Comparison of ENCODE assay signal across 8 mouse cellular contexts in the genomic region with DNA sequence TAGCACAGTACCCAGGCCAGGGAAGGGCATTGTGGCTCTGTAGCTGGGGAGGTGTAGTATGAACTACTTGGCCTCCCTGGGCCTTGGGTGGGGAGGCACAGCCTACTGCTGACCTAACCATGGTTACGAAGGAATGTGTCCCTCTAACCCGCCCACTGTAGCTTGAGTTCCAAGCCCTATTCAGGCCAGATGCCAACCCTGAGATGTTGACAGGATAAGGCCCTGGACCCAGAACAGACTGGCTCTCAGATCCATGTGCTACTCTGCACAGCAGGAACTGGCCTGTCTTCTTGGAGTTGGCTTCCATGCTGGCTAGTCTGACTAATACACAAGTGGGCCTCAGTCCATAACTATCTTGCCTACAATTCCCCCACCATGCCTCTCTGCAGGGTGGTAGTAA. TPM values are rescaled to one million over a fixed set of nuclear protein-coding genes. Genes with fewer than 3 reads are reported as not detected.
DNase-seq lines count a peak whose midpoint lies in the region; ATAC-seq and TF ChIP-seq lines count a peak whose summit lies in the region.

No protein-coding gene starts in this region.

- peaks cover 40% of the 10 kb centered on the region for H3K36me3 ChIP-seq in heart, embryonic 10.5 days
- peaks cover 38% of the 10 kb centered on the region for H3K36me3 ChIP-seq in kidney, embryonic 15.5 days
- peaks cover 17% of the 10 kb centered on the region for H3K36me3 ChIP-seq in midbrain, embryonic 15.5 days (replicated peaks)

- peaks cover 79% of the 10 kb centered on the region for H3K4me1 ChIP-seq in heart, embryonic 10.5 days
- peaks cover 55% of the 10 kb centered on the region for H3K4me1 ChIP-seq in kidney, embryonic 15.5 days
- peaks cover 67% of the 10 kb centered on the region for H3K4me1 ChIP-seq in midbrain, embryonic 15.5 days

- 0 out of 2 replicates have a peak, but pooled peaks cover 4% of the 10 kb centered on the region for H3K27me3 ChIP-seq in heart, embryonic 10.5 days (ENCODE audit: insufficient read depth, poor library complexity, severe bottlenecking)
- no peaks in the 10 kb centered on the region for H3K27me3 ChIP-seq in kidney, embryonic 15.5 days
- no peaks in the 10 kb centered on the region for H3K27me3 ChIP-seq in midbrain, embryonic 15.5 days (replicated peaks)

- peak overlapping the region; percentile 8; the same call in 1 of the 2 replicates for H3K4me3 ChIP-seq in heart, embryonic 10.5 days
- no peak overlapping the region for H3K4me3 ChIP-seq in gastrocnemius, adult 2 months
- no peak overlapping the region for H3K4me3 ChIP-seq in kidney, embryonic 15.5 days (replicated peaks)
- H3K4me3 ChIP-seq in midbrain, embryonic 15.5 days = no peak overlapping the region

- 71% methylated on average over 2 of the region's 2 CpGs for WGBS in heart, embryonic 10.5 days
- 66% methylated on average over 2 of the region's 2 CpGs for WGBS in kidney, embryonic 15.5 days
- WGBS in midbrain, embryonic 15.5 days = 54% methylated on average over 2 of the region's 2 CpGs

- DNase-seq in heart, embryonic 10.5 days (ENCODE audit: low spot score) = no peak
- no peak for DNase-seq in heart, postnatal 25 days (ENCODE audit: low spot score)
- peak; percentile 91 for DNase-seq in cerebellum, adult 11-12 months
- peak; percentile 82 for DNase-seq in gastrocnemius, adult 2 months
- DNase-seq in frontal cortex, postnatal 14 days (ENCODE audit: low spot score in 2 of 2) = no peak
- DNase-seq in testis, postnatal 14 days (ENCODE audit: low spot score) = no peak

- intact Hi-C loops in heart, postnatal 25 days (cut with DNase I) = no loop called here
- intact Hi-C loops in gastrocnemius, adult 2 months (cut with DNase I) = no loop called here

- 0 out of 2 replicates have a peak overlapping the region, but pooled peaks have one; percentile 1 for H3K4me2 ChIP-seq in kidney, embryonic 15.5 days
- H3K4me2 ChIP-seq in midbrain, embryonic 15.5 days = no peak overlapping the region

- no peak for ATAC-seq in kidney, embryonic 15.5 days (replicated peaks; ENCODE audit: low FRiP score)
- no peak for ATAC-seq in midbrain, embryonic 15.5 days (replicated peaks)

- no peak for TF ChIP-seq CTCF in gastrocnemius, adult 2 months (IDR thresholded peaks at IDR 0.05)

- no peak overlapping the region for H3K9ac ChIP-seq in kidney, embryonic 15.5 days
- no peak overlapping the region for H3K9ac ChIP-seq in midbrain, embryonic 15.5 days

- no peaks in the 10 kb centered on the region for H3K9me3 ChIP-seq in heart, embryonic 10.5 days
- H3K9me3 ChIP-seq in kidney, embryonic 15.5 days (replicated peaks) = no peaks in the 10 kb centered on the region
- H3K9me3 ChIP-seq in midbrain, embryonic 15.5 days = no peaks in the 10 kb centered on the region

- H3K27ac ChIP-seq in heart, embryonic 10.5 days = peak overlapping the region; percentile 88
- peak overlapping the region; percentile 88 for H3K27ac ChIP-seq in gastrocnemius, adult 2 months
- H3K27ac ChIP-seq in kidney, embryonic 15.5 days = peak overlapping the region; percentile 51
- peak overlapping the region; percentile 71 for H3K27ac ChIP-seq in midbrain, embryonic 15.5 days

RNA-seq across cellular contexts. Expression of gene Txnrd2, which starts 30.0 kb away (rescaled TPM):
- 40.1 and 47.7 TPM in 2 replicates for polyA plus RNA-seq in heart, embryonic 10.5 days (2016; fragmentation: Nextera tagmentation; extraction: Ambion mirVana)
- total RNA-seq in heart, postnatal 25 days (2021) = 10 to 100 TPM; 36.1 to 38.2 TPM
- 10 to 100 TPM; 18.9 to 21.4 TPM for total RNA-seq in gastrocnemius, adult 2 months (2021)
- polyA plus RNA-seq in kidney, embryonic 15.5 days (2015; fragmentation: Nextera tagmentation; extraction: Ambion mirVana) = 28.1 and 29.1 TPM in 2 replicates
- 34.0 and 35.5 TPM in 2 replicates for polyA plus RNA-seq in midbrain, embryonic 15.5 days (2015; fragmentation: Nextera tagmentation; extraction: Ambion mirVana)

RNA-seq across cellular contexts. Expression of gene Comt, which starts 30.5 kb away (rescaled TPM):
- 83.5 and 102 TPM in 2 replicates for polyA plus RNA-seq in heart, embryonic 10.5 days (2016; fragmentation: Nextera tagmentation; extraction: Ambion mirVana)
- total RNA-seq in heart, postnatal 25 days (2021) = 100 to 1,000 TPM; 112 TPM
- total RNA-seq in gastrocnemius, adult 2 months (2021) = 10 to 100 TPM; 35.4 to 43.5 TPM
- 97.2 and 103 TPM in 2 replicates for polyA plus RNA-seq in kidney, embryonic 15.5 days (2015; fragmentation: Nextera tagmentation; extraction: Ambion mirVana)
- 104 and 107 TPM in 2 replicates for polyA plus RNA-seq in midbrain, embryonic 15.5 days (2015; fragmentation: Nextera tagmentation; extraction: Ambion mirVana)

RNA-seq across cellular contexts. Expression of gene Arvcf, which starts 48.2 kb away (rescaled TPM):
- polyA plus RNA-seq in heart, embryonic 10.5 days (2016; fragmentation: Nextera tagmentation; extraction: Ambion mirVana) = 25.8 and 29.7 TPM in 2 replicates
- 10 to 100 TPM; 18.6 to 21.7 TPM for total RNA-seq in heart, postnatal 25 days (2021)
- 1 to 10 TPM; 7.0 to 8.9 TPM for total RNA-seq in gastrocnemius, adult 2 months (2021)
- polyA plus RNA-seq in kidney, embryonic 15.5 days (2015; fragmentation: Nextera tagmentation; extraction: Ambion mirVana) = 23.7 and 27.1 TPM in 2 replicates
- 94.4 and 99.5 TPM in 2 replicates for polyA plus RNA-seq in midbrain, embryonic 15.5 days (2015; fragmentation: Nextera tagmentation; extraction: Ambion mirVana)

RNA-seq across cellular contexts. Expression of gene Tango2, which starts 48.3 kb away (rescaled TPM):
- 51.3 and 62.1 TPM in 2 replicates for polyA plus RNA-seq in heart, embryonic 10.5 days (2016; fragmentation: Nextera tagmentation; extraction: Ambion mirVana)
- 100 to 1,000 TPM; 147 TPM for total RNA-seq in heart, postnatal 25 days (2021)
- total RNA-seq in gastrocnemius, adult 2 months (2021) = 10 to 100 TPM; 41.8 to 59.7 TPM
- 22.5 and 29.2 TPM in 2 replicates for polyA plus RNA-seq in kidney, embryonic 15.5 days (2015; fragmentation: Nextera tagmentation; extraction: Ambion mirVana)
- 74.3 and 83.1 TPM in 2 replicates for polyA plus RNA-seq in midbrain, embryonic 15.5 days (2015; fragmentation: Nextera tagmentation; extraction: Ambion mirVana)

Comparison
In these comparisons a context has a peak if more than half of its experiments do, and no peak if none do; other contexts are left out.
1. DNase-seq: peak in cerebellum, adult 11-12 months (single experiment) and gastrocnemius, adult 2 months (single experiment); none in heart, embryonic 10.5 days (single experiment), heart, postnatal 25 days (single experiment), frontal cortex, postnatal 14 days (0 of 2) and testis, postnatal 14 days (single experiment).
2. Peak in every context shown above with its lines, with median percentiles within 50 percentile points of each other: H3K27ac ChIP-seq.